Mouse (Mus musculus) hindbrain, embryonic 10.5 days (tissue): Measurements from ENCODE around the gene Il3. TPM values are rescaled to one million over a fixed set of nuclear protein-coding genes. Genes with fewer than 3 reads are reported as not detected.

Experiments
- DNase-seq: peaks from one replicate; pipeline ENCODE4 v3.0.0-alpha.2; 2017; ENCODE audit warnings: low spot score
- H3K27ac ChIP-seq: fragments of 300-500 bp; sonication (generic); 2 replicates; pipeline ENCODE4 v1.5.1; 2016; ENCODE audit warnings: mild to moderate bottlenecking, moderate library complexity
- H3K27me3 ChIP-seq: fragments of 300-500 bp; sonication (generic); 2 replicates; pipeline ENCODE4 v1.6.1; 2016; ENCODE audit warnings: mild to moderate bottlenecking; ENCODE audit not compliant: poor library complexity, insufficient read depth, severe bottlenecking
- H3K36me3 ChIP-seq: fragments of 300-500 bp; sonication (generic); 2 replicates; pipeline ENCODE4 v1.6.1; 2016; ENCODE audit warnings: mild to moderate bottlenecking, moderate library complexity
- H3K4me1 ChIP-seq: fragments of 300-500 bp; sonication (generic); replicated peaks from 2 replicates; pipeline ENCODE4 v1.6.1; 2016; ENCODE audit warnings: mild to moderate bottlenecking
- H3K4me3 ChIP-seq: fragments of 300-500 bp; sonication (generic); 2 replicates; pipeline ENCODE4 v1.5.1; 2016; ENCODE audit warnings: mild to moderate bottlenecking, moderate library complexity
- H3K9me3 ChIP-seq: fragments of 300-500 bp; sonication (generic); 2 replicates; pipeline ENCODE4 v1.6.1; 2016; ENCODE audit warnings: mild to moderate bottlenecking, moderate library complexity
- WGBS: fragments of 180-500 bp; shearing (Covaris S2); methylation state at CpG from one replicate; pipeline ENCODE4 v1.1.7; 2016; 5-methylcytosine and 5-hydroxymethylcytosine counted together
- polyA plus RNA-seq: library from polyadenylated mRNA; unstranded; fragments of >200 nt; fragmentation: Nextera tagmentation; extraction: Ambion mirVana; gene quantifications from 2 replicates; pipeline ENCODE4 v1.2.1, GENCODE M21; 2016

Il3 gene
- polyA plus RNA-seq, 1 experiment from 2014 or later = not detected

DNA sequence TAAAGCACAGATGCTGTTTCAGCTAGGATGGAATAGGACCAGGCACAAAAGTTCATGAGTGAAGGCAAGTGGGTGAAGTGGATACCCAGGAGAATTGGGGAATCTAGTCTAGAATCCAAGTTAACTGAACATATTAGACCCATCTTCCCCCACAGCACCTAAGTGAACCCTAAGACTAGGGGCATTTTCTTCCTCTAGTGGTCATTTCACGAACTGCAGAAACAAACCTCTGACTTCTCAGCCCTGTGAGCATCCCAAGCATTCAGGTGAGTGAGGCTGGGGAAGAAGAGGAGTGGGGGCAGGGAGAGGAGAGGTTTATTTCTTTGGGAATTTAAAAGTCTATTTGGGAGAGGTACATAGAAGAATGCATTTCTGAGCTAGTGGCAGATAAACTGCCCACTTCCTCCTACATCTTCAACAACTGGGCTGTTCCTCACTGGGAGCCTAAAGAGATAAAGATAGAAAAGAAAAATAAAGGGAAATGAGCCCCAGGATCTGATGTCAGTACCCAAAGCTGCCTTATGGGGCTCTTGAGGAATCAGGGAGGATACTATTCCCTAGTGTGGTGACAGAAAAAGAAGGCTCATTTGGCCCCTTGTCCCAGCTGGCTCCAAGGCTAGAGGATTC is 3.6 kb downstream of the Il3 start:
- Histone ChIP-seq H3K4me3 (no peak overlapping the region), H3K9me3 (no peaks in the 10 kb centered on the region), H3K36me3 (no peaks in the 10 kb centered on the region), H3K27ac (no peak overlapping the region), H3K27me3 (no peaks in the 10 kb centered on the region), H3K4me1 (no peaks in the 10 kb centered on the region)
- WGBS = 3% methylated on average over 1 of the region's 1 CpGs
- no peak for DNase-seq

DNA sequence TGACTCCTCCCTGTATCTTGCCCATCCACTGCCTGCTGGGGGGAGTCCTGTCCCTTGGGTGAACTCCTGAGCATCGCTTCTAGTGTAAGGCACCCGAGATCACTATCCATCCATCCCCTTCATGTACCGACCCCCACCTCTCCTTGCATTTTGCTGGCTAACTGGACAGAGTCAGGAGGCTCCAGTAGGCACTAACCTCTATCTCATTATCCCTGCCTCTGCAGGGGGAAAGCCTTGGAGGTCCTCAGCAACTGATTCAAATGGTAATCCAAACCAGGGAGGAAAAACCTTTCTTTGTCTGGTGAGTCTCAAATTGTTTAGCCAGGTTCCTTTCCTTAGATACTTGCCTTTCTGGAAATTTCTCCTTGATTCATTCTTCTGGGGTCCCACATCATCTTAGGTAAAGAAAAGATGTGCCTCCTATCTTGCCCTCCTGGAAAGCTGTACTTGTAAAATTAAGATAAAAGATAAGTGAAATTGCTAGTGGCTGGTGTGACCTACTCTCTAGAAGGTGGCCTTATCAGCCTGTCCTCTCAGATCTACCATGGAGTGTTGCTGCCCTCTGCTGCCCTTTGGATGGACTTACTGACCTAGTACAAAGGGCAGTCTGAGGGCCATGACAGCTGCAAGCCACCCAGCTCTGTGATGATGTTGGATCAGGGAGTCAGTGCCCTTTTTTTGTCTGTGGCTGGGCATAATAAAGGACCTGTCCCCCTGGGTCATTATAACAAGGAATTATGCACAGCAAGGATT is 10.3 kb downstream of the Il3 start:
- Histone ChIP-seq H3K4me1 (peaks cover 11% of the 10 kb centered on the region), H3K27ac (peak overlapping the region; percentile 62; the same call in 1 of the 2 replicates), H3K27me3 (no peaks in the 10 kb centered on the region), H3K4me3 (no peak overlapping the region), H3K36me3 (no peaks in the 10 kb centered on the region), H3K9me3 (no peaks in the 10 kb centered on the region)
- DNase-seq = peak; percentile 81
- 47% methylated on average over 3 of the region's 3 CpGs for WGBS

DNA sequence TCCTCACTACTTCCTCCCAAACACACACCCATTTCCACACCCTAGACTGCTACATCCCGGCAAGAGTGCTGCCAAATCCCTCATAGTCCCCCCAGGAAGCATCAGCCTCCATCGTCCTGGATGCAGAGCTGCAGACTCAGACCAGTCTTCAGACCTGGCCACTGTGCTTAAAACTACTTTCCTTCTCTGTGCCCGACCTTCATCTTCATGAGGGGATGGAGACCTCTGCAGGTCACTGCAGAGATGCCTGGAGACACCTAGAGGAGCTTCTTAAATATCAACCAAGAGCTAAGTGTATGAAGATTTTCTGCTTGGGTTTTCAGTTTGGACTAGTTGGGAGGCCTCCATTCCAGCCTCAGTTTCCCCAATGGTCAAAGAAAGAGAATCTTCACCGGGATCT is 13.0 kb downstream of the Il3 start:
- no peak for DNase-seq
- Histone ChIP-seq H3K4me1 (peaks cover 11% of the 10 kb centered on the region), H3K4me3 (no peak overlapping the region), H3K36me3 (no peaks in the 10 kb centered on the region), H3K27ac (no peak overlapping the region), H3K27me3 (no peaks in the 10 kb centered on the region), H3K9me3 (no peaks in the 10 kb centered on the region)
- WGBS = 62% methylated on average over 4 of the region's 4 CpGs

DNA sequence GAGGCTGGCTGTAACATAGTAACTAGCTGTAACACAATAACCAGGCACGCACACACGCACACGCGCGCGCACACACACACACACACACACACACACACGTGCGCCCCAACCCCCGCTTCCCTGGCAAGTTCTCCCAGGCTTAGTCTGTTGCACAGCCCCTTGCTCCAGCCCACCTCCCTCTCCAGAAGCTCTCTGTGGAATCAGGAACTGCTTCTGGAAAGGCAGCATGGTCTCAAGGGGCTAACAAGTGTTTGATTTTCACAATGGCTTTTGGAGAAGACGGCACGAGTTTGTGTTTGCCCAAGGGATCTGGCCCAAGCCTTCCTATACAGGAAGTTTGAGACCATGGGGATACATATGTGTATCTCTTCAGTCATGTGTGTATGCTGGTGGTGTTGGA is 16.5 kb downstream of the Il3 start:
- Histone ChIP-seq H3K27ac (no peak overlapping the region), H3K36me3 (no peaks in the 10 kb centered on the region), H3K9me3 (no peaks in the 10 kb centered on the region), H3K4me3 (no peak overlapping the region), H3K4me1 (no peaks in the 10 kb centered on the region; the same call in 1 of the 2 replicates), H3K27me3 (no peaks in the 10 kb centered on the region)
- no peak for DNase-seq
- WGBS = 96% methylated on average over 11 of the region's 11 CpGs

DNA sequence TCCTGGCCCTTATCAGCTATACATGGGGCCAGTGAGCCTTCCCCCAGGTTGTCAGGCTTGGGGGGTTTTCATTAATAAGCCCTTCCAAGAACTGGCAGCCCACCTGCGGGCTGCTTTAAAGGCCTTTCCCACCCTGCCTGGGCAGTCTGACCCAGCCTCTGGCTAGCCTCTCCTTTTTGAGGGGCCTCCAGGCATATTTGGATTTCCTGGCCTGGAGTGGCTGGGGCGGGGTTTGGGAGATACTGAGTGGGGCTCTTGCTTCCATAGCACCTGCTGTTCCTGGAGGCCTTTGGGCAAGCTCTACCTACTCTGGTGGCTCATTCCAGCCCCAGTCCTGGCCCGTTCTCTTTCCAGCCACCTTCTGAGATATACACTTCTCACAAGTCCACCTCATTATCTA is 17.3 kb downstream of the Il3 start:
- H3K27ac ChIP-seq = no peak overlapping the region
- H3K4me1 ChIP-seq = no peaks in the 10 kb centered on the region; the same call in 1 of the 2 replicates
- no peak for DNase-seq
- no peaks in the 10 kb centered on the region for H3K9me3 ChIP-seq
- H3K4me3 ChIP-seq = no peak overlapping the region
- no peaks in the 10 kb centered on the region for H3K36me3 ChIP-seq
- WGBS = 88% methylated on average over 3 of the region's 3 CpGs
- H3K27me3 ChIP-seq = no peaks in the 10 kb centered on the region

DNA sequence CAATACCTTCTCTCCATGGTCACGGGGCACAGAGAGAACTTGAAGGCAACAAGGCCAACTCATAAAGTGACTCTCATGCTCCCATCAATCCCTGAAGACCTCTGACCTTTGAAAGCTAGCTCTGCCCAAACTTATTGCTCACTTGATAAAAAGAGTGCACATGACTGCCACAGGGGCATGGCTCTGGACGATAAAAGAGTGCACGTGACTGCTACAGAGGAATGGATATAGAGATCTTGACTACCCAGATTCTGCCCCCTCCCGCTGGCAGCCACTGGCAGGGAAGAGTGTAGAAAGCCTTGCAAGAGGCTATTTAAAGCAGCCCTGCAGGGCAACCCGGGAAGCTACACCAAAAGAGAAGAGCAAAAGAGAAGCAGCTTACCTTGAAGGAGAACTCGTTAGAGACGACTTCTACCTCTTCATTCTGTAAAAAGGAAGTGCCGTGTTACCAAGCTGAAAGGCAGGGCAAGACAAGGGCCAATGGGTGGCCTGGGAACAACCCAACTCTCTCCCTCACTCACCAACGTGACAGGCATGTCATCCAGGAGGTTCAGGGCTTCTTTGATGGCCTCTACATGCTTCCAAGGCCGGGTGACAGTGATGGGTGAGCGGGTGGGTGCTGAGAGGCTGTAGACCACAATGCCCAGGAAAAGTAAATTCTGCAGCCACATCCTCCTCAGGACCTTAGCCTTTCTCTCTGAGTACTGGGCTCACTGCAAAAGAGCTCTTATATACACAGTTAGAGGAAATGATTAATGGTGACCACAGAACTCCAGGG is 17.9 kb downstream of the Il3 start, which contains the start of gene Csf2:
Csf2 (minus strand) TSS at position 728 of the 778 bp plus-strand sequence.
- Histone ChIP-seq H3K27ac (no peak within 1 kb of the TSS), H3K9me3 (no peaks in the 10 kb centered on the region), H3K4me1 (no peaks in the 10 kb centered on the region; the same call in 1 of the 2 replicates), H3K4me3 (no peak within 1 kb of the TSS), H3K36me3 (no peaks in the 10 kb centered on the region), H3K27me3 (no peaks in the 10 kb centered on the region)
- DNase-seq = no peak
- WGBS = 73% methylated on average over 11 of the region's 11 CpGs

DNA sequence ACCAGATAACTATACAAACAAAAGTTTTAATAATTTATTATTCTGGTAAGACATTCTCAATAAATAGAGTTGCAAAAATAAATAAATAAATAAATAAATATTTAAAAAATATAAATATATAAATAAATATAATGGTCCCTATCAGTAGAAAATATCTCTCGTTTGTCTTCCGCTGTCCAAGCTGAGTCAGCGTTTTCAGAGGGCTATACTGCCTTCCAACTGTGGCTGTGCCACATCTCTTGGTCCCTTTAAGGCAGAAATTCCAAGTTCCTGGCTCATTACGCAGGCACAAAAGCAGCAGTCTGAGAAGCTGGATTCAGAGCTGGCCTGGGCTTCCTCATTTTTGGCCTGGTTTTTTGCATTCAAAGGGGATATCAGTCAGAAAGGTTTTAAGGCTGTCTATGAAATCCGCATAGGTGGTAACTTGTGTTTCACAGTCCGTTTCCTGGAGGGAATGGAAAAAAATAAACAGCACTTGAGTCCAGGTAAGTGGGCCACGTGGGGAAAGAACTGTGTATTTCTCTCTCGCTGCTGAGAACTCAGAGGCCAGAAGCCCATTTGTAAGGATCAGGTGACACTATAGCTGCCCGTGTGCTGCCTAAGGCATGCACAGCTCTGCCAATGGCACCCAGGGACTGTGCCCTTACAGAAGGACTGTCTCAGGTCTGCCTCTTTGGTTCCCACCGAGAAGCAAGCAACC is 19.7 kb downstream of the Il3 start:
- no peak for DNase-seq
- 81% methylated on average over 10 of the region's 10 CpGs for WGBS

DNA sequence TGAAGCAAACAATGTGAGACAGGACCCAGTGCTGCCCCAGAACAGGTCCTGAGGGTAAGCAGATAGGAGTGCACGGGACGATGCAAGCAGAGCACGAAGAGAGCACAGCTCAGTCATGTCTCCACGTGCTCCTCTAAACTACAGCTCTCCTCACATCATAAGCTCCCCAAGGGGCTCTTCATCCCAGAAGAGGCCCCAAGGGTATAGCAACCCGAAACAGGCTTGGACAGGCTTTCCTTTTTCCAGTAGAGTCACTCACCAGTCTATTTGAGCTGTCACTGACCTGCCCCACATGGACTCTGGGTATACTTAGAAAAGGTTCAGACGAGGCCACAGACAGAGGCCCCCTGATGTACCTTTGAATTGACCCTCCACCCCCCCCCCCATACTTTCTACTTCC is 22.6 kb downstream of the Il3 start:
- no peaks in the 10 kb centered on the region for H3K4me1 ChIP-seq
- H3K27me3 ChIP-seq = no peaks in the 10 kb centered on the region
- 77% methylated on average over 6 of the region's 6 CpGs for WGBS
- H3K36me3 ChIP-seq = no peaks in the 10 kb centered on the region
- no peak for DNase-seq
- no peak overlapping the region for H3K27ac ChIP-seq
- no peaks in the 10 kb centered on the region for H3K9me3 ChIP-seq
- H3K4me3 ChIP-seq = no peak overlapping the region

More for the DNA sequence above, 19.7 kb downstream of the Il3 start:
- Histone ChIP-seq H3K4me3 (no peak overlapping the region), H3K36me3 (no peaks in the 10 kb centered on the region), H3K4me1 (no peaks in the 10 kb centered on the region; the same call in 1 of the 2 replicates), H3K9me3 (no peaks in the 10 kb centered on the region), H3K27ac (no peak overlapping the region), H3K27me3 (no peaks in the 10 kb centered on the region)

DNA sequence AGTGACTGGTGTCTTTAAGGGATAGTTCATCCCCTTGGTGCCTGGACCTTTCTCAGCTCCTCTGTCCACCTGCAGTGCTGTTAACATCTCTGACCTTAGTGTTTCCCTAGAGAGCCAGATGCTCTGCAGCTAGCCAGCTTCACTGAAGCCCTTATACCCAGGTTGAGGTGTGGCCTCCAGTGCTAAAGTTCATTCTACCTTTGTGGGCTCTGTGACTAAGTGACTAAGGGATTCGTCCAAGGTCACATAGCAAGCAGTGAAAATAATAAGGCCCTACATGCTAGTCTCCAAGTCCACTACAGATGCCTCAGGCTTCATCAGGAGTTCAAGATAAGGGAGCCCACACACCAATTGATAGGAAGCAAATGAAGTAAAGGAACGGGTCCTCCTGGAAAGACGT is 24.6 kb downstream of the Il3 start:
- Histone ChIP-seq H3K4me1 (no peaks in the 10 kb centered on the region), H3K4me3 (no peak overlapping the region), H3K27me3 (no peaks in the 10 kb centered on the region), H3K9me3 (no peaks in the 10 kb centered on the region), H3K36me3 (no peaks in the 10 kb centered on the region), H3K27ac (no peak overlapping the region)
- WGBS = 90% methylated on average over 3 of the region's 3 CpGs
- no peak for DNase-seq

DNA sequence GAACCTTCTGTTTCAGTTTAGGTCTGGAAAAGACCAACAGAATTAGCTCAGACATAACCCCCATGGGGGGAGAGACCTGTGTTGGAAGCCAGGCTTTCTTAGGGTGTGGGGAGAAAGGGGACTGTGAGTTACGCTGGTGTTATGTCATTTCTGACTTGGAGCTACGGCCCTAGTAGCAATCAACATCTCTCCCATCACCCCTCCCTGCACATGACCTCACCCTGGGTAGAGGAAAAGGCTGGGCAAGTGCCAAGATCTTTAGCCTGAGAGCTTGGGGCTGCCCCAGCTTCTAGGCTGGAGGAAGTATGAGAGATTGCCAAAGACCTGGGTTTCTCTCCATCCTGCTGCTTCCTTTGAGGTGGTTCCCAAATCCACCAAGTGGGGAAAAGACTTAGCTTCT is 30.1 kb downstream of the Il3 start:
- Histone ChIP-seq H3K4me3 (no peak overlapping the region), H3K27ac (no peak overlapping the region), H3K4me1 (no peaks in the 10 kb centered on the region), H3K36me3 (no peaks in the 10 kb centered on the region), H3K27me3 (no peaks in the 10 kb centered on the region), H3K9me3 (no peaks in the 10 kb centered on the region)
- DNase-seq = no peak
- WGBS = 80% methylated on average over 2 of the region's 2 CpGs

DNA sequence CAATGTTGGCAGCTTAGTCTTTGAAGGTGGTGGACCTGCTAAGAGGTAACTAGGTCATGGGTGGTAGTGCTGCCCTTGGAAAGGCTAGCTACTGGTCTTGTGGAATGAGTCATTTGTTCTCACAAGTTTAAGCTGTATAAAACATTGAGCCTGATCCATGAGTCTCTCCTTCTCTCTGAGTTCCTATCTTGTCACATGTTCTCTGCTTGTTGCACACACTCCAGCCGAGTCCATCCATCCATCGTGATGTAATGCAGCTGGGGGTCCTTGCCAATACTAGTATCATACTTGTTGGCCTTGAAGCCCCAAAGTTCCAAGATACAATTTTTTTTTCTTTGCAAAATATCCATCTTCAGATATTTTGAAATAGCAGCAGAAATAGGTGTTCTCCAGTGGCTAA is 39.6 kb downstream of the Il3 start:
- Histone ChIP-seq H3K4me1 (no peaks in the 10 kb centered on the region), H3K36me3 (no peaks in the 10 kb centered on the region), H3K4me3 (no peak overlapping the region), H3K27me3 (no peaks in the 10 kb centered on the region), H3K27ac (no peak overlapping the region), H3K9me3 (no peaks in the 10 kb centered on the region)
- WGBS = 92% methylated on average over 2 of the region's 2 CpGs
- DNase-seq = no peak

DNA sequence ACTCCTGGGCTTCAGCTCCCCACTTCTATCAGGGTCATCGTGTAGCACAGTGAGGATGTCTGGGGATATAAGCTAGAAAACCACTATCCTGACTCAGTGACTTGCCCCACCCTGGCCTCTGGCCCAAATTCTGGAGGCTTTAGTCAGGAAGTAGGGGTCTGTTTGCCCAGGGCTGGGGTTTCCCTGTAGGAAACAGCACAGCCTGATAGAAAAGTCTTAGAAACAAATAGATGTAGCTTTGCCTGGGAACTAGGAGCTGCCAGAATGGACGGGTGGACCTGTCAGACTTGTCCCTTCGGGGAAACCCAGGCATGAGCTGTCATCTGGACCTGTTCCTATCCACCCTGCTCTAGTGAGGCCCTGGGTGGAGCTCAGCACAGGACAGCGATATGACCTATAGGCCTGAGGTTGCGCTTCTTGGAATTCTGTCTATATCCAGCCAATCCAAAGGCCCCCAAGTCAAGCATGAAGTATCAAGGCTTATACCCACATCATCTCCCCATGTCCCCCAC is 42.5 kb downstream of the Il3 start:
- Histone ChIP-seq H3K4me3 (no peak overlapping the region), H3K4me1 (no peaks in the 10 kb centered on the region), H3K27ac (no peak overlapping the region), H3K27me3 (no peaks in the 10 kb centered on the region), H3K36me3 (no peaks in the 10 kb centered on the region), H3K9me3 (no peaks in the 10 kb centered on the region)
- DNase-seq = no peak
- 89% methylated on average over 5 of the region's 5 CpGs for WGBS
